Mouse (Mus musculus): ENCODE data around the gene Hist1h2bq. TPM values are rescaled to one million over a fixed set of nuclear protein-coding genes. Genes with fewer than 3 reads are reported as not detected.

Hist1h2bq gene
- total RNA-seq, 2 experiments from 2014 or later: 53.2 to 110 TPM

Small RNA genes lying within 50 kb of the gene (microRNA-seq; reads per million reads assigned to microRNA genes)
- 0 reads per million in 2 experiments for gene Gm19658
- 0 reads per million in 2 experiments for gene Gm44346
- 0 reads per million in 2 experiments for gene Gm44466

Other genes with a start within 250 kb of the Hist1h2bq start
- gene Olfr1364, start 228.4 kb downstream of the Hist1h2bq start, total RNA-seq (2021): not detected
- gene Olfr1362, start 196.2 kb downstream of the Hist1h2bq start, total RNA-seq (2021): not detected
- gene Olfr11, start 167.7 kb downstream of the Hist1h2bq start, total RNA-seq (2021): not detected
- not detected for gene Olfr1361, start 146.8 kb downstream of the Hist1h2bq start, total RNA-seq (2021)
- gene Olfr1360, start 132.8 kb downstream of the Hist1h2bq start, total RNA-seq (2021): not detected
- not detected for gene Olfr1359, start 112.1 kb downstream of the Hist1h2bq start, total RNA-seq (2021)
- 100 to 1,000 TPM in 1 of 2 experiments, 10 to 100 TPM in 1; 66.3 to 130 TPM for gene Hist1h2bl, start 94.1 kb downstream of the Hist1h2bq start, total RNA-seq (2021)
- 100 to 1,000 TPM in 1 of 2 experiments, 10 to 100 TPM in 1; 51.5 to 150 TPM for gene Hist1h2ai, start 93.8 kb downstream of the Hist1h2bq start, total RNA-seq (2021)
- 100 to 1,000 TPM in 1 of 2 experiments, 10 to 100 TPM in 1; 82.7 to 215 TPM for gene Hist1h3h, start 92.5 kb downstream of the Hist1h2bq start, total RNA-seq (2021)
- 10 to 100 TPM; 21.5 to 40.5 TPM for gene Hist1h2bm, start 88.2 kb downstream of the Hist1h2bq start, total RNA-seq (2021)
- 10 to 100 TPM; 13.0 to 25.4 TPM for gene Hist1h4j, start 75.1 kb downstream of the Hist1h2bq start, total RNA-seq (2021)
- 100 to 1,000 TPM; 128 to 321 TPM for gene Hist1h4k, start 59.7 kb downstream of the Hist1h2bq start, total RNA-seq (2021)
- gene Hist1h2ak, start 56.4 kb downstream of the Hist1h2bq start, total RNA-seq (2021): 10 to 100 TPM; 16.6 to 53.8 TPM
- 10 to 100 TPM; 34.2 to 84.3 TPM for gene Hist1h2bn, start 56.1 kb downstream of the Hist1h2bq start, total RNA-seq (2021)
- 10 to 100 TPM; 33.7 to 72.0 TPM for gene Hist1h1b, start 29.6 kb downstream of the Hist1h2bq start, total RNA-seq (2021)
- gene Hist1h3i, start 26.8 kb downstream of the Hist1h2bq start, total RNA-seq (2021): 100 to 1,000 TPM in 1 of 2 experiments, 10 to 100 TPM in 1; 74.9 to 156 TPM
- 10 to 100 TPM; 10.5 to 19.2 TPM for gene Hist1h2an, start 23.0 kb downstream of the Hist1h2bq start, total RNA-seq (2021)
- gene Hist1h2bp, start 22.7 kb downstream of the Hist1h2bq start, total RNA-seq (2021): 10 to 100 TPM; 19.6 to 53.2 TPM
- gene Hist1h2ao, start 268 bp upstream of the Hist1h2bq start, total RNA-seq (2021): not detected
- gene Hist1h4m, start 1.5 kb upstream of the Hist1h2bq start, total RNA-seq (2021): 100 to 1,000 TPM; 163 to 280 TPM
- gene Hist1h4n, start 22.0 kb upstream of the Hist1h2bq start, total RNA-seq (2021): 10 to 100 TPM in 1 of 2 experiments, 1 to 10 TPM in 1; 9.1 to 16.3 TPM
- gene Hist1h2ap, start 23.3 kb upstream of the Hist1h2bq start, total RNA-seq (2021): 100 to 1,000 TPM in 1 of 2 experiments, 10 to 100 TPM in 1; 85.4 to 183 TPM
- gene Hist1h2br, start 23.5 kb upstream of the Hist1h2bq start, total RNA-seq (2021): 100 to 1,000 TPM in 1 of 2 experiments, 10 to 100 TPM in 1; 52.5 to 108 TPM
- under 1 TPM; 0.62 to 0.90 TPM for gene Zfp184, start 134.9 kb upstream of the Hist1h2bq start, total RNA-seq (2021)
- not detected for gene Pom121l2, start 171.0 kb upstream of the Hist1h2bq start, total RNA-seq (2021)
- gene Prss16, start 199.5 kb upstream of the Hist1h2bq start, total RNA-seq (2021): 10 to 100 TPM in 1 of 2 experiments, not detected in 1; 11.6 TPM
- 100 to 1,000 TPM in 1 of 2 experiments, 10 to 100 TPM in 1; 69.3 to 132 TPM for gene Hist1h2ah, start 225.4 kb upstream of the Hist1h2bq start, total RNA-seq (2021)
- gene Hist1h2bk, start 225.7 kb upstream of the Hist1h2bq start, total RNA-seq (2021): 100 to 1,000 TPM in 1 of 2 experiments, 10 to 100 TPM in 1; 67.9 to 160 TPM
- gene Hist1h4i, start 231.2 kb upstream of the Hist1h2bq start, total RNA-seq (2021): 10 to 100 TPM; 29.6 to 55.4 TPM
- gene Hist1h2ag, start 232.7 kb upstream of the Hist1h2bq start, total RNA-seq (2021): 100 to 1,000 TPM in 1 of 2 experiments, 10 to 100 TPM in 1; 44.4 to 112 TPM
- 10 to 100 TPM; 36.4 to 83.6 TPM for gene Hist1h2bj, start 233.0 kb upstream of the Hist1h2bq start, total RNA-seq (2021)

Data from heart, postnatal 14 days (tissue).